Mouse (Mus musculus): Measurements from ENCODE around the gene Ggt6. TPM values are rescaled to one million over a fixed set of nuclear protein-coding genes. Genes with fewer than 3 reads are reported as not detected.

The Ggt6 gene
- total RNA-seq, 1 experiment from 2014 or later: not detected

DNA sequence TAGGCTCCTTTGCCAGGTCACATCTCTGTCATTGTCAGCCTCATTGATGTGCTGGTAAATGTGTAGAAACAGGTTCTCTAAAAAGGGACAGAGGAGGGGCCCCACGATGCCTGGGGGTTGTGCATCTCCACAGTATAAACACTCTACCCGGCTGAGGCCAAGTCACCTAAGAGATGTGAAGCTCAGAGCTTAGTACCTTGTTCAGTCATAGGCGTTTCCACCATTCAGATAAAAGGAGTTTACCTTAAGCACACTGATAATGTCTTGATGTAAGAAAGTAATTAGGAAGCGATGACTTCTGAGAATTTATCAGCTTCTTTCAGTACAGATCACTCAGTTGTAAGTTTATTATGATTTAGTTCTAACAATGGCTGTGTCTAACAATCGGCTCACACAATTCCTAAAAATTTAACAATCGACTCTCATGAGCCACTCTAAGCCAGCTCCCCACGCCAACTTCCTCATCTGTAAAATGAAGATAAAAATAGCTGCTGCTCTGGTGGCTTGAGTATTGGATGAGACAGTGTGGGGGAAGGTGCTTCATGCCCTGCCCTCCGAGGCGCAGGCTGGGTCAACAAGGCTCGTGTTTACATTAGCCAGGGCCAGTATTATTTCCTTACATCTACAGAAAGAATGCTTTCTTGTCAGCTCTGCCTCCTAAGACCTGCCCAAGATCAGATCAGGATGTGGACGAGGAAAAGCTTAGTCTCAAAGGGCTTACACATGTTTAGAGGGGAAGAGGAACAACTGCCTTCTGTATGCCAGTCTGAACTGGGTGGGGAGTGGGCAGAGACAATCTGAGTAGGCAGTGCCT is 31.6 kb downstream of the Ggt6 start:
- peak; percentile 39; the same call in 1 of the 2 replicates for ATAC-seq (ENCODE audit: extremely low read depth, insufficient number of reproducible peaks, low FRiP score, poor library complexity, severe bottlenecking)

DNA sequence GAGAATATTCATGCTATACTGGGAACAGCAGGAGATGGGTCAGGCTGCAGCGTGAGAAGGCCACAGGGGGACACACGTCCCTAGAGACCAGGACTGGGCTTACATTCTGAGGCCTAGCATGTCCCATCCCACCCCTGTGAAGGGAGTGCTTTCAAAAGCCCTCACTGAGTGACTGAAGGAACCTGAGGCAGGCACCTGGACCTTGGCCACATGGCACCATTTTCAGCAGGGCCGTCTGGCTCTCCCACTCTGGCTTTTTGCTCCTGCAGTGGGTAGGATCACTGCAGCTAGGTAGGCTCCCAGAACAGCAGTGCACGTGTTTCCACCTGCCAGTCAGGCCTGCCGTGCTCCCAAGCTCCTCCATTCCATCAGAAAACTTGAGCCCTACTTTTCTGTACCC is 33.2 kb downstream of the Ggt6 start:
- no peak for ATAC-seq (ENCODE audit: extremely low read depth, insufficient number of reproducible peaks, low FRiP score, poor library complexity, severe bottlenecking)

GRCm38 (mm10) chr11:72469217-72469616 is 33.9 kb downstream of the Ggt6 start:
- no peak for ATAC-seq (ENCODE audit: extremely low read depth, insufficient number of reproducible peaks, low FRiP score, poor library complexity, severe bottlenecking)

- ATAC-seq (ENCODE audit: extremely low read depth, insufficient number of reproducible peaks, low FRiP score, poor library complexity, severe bottlenecking): no peak
Observed at GRCm38 (mm10) chr11:72470004-72470403, 34.7 kb downstream of the Ggt6 start.

GRCm38 (mm10) chr11:72471381-72471780 is 36.1 kb downstream of the Ggt6 start:
- ATAC-seq (ENCODE audit: extremely low read depth, insufficient number of reproducible peaks, low FRiP score, poor library complexity, severe bottlenecking): no peak

GRCm38 (mm10) chr11:72473540-72473939 is 38.2 kb downstream of the Ggt6 start:
- no peak for ATAC-seq (ENCODE audit: extremely low read depth, insufficient number of reproducible peaks, low FRiP score, poor library complexity, severe bottlenecking)

GRCm38 (mm10) chr11:72474926-72475325 is 39.6 kb downstream of the Ggt6 start:
- ATAC-seq (ENCODE audit: extremely low read depth, insufficient number of reproducible peaks, low FRiP score, poor library complexity, severe bottlenecking): no peak

DNA sequence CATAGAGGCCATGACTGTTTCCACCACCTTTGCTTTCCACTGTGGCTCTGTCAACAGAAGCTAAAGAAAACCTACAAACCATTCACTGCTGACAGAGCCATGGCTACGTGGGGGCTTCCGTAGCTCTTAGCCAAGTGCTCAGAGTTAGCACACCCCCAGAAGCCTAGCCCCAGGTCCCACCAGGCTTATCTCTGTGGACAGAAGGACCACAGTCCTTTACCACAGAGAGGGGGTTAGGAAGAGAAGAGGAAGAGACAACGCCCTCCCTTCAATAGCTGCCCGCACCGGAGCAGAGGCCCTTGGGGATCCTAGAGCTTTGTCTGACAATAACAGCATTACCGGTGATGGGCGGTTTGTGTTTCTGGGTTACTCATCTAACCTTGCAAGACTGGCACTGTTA is 40.1 kb downstream of the Ggt6 start:
- ATAC-seq (ENCODE audit: extremely low read depth, insufficient number of reproducible peaks, low FRiP score, poor library complexity, severe bottlenecking): no peak

GRCm38 (mm10) chr11:72476074-72476625 is 40.8 kb downstream of the Ggt6 start:
- ATAC-seq (ENCODE audit: extremely low read depth, insufficient number of reproducible peaks, low FRiP score, poor library complexity, severe bottlenecking): no peak

DNA sequence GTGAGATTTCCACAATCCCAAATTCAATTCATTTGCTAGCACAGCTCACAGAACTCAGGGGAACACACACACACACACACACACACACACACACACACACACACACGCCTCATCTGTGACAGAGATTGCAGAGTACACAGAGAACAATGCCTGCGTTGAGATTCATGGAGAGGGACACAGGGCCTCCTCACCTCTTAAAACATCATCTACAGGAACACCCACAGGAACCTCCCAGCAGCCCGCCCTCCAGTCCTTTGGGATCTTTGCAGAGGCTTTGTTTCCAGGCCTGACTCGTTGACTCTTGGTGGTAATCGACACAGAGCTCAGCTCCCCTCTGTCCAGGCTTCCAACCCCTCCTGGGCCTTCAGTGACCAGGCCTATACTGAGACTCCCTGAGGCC is 41.9 kb downstream of the Ggt6 start:
- no peak for ATAC-seq (ENCODE audit: extremely low read depth, insufficient number of reproducible peaks, low FRiP score, poor library complexity, severe bottlenecking)

DNA sequence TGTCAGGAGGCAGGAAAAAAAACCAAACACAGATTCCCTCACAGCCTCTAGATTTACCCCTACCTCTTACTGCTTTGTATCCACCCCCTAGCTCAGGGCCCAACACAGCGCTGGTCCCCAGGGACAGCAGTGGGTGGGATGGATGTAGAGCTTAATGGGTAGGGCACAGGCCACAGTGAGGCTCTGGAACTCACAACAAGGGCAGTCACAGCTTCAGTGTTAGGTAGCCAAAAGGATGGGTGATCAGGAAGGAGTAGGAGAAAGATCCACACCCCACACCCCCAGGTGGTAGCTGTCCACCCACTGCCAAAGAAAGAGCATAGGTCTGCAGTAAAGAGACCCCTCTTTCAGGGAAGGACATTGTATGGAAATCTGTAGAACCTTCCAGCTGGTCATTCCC is 42.3 kb downstream of the Ggt6 start:
- ATAC-seq (ENCODE audit: extremely low read depth, insufficient number of reproducible peaks, low FRiP score, poor library complexity, severe bottlenecking): no peak

GRCm38 (mm10) chr11:72478228-72478627 is 42.9 kb downstream of the Ggt6 start:
- ATAC-seq (ENCODE audit: extremely low read depth, insufficient number of reproducible peaks, low FRiP score, poor library complexity, severe bottlenecking): no peak

DNA sequence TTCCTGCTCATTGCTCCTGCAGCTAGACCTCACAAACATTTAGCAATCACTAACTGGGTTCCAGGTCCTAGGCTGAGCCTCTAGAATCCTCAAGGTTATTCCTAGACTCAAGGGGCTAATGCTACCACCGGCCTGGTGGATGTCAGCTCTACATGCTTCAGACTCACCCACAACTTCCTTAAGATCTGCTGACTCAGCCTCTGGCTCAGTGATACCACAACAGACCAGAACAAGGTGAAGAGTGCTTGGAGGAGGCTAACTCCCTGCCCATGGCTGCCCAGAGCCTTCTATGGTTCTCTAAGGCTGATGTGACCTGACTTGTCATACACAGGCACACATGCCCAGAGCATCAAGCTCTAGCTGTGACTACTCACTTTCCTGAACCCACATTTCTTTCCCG is 44.2 kb downstream of the Ggt6 start:
- no peak for ATAC-seq (ENCODE audit: extremely low read depth, insufficient number of reproducible peaks, low FRiP score, poor library complexity, severe bottlenecking)

- no peak for ATAC-seq (ENCODE audit: extremely low read depth, insufficient number of reproducible peaks, low FRiP score, poor library complexity, severe bottlenecking)
Observed at GRCm38 (mm10) chr11:72481313-72481712, 46.0 kb downstream of the Ggt6 start.

DNA sequence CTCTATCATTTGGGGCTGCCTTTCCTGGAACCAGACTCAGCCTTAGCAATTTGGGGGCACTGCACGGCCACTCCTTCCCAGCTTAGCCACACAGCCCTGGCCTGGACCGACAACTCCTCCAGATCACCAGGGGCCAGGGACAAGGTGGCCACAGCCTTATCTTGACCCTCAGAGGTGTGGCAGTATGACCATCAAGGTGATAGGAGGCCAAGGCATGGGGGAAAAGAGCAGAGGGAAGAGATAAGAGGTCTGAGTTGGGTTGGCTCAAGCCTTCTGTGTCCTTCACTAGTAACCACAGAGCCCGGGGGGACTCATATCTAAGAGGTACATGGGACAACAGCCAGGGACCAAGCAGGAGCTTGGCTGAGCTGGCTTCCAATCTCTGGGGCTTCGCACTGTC is 46.6 kb downstream of the Ggt6 start:
- no peak for ATAC-seq (ENCODE audit: extremely low read depth, insufficient number of reproducible peaks, low FRiP score, poor library complexity, severe bottlenecking)

DNA sequence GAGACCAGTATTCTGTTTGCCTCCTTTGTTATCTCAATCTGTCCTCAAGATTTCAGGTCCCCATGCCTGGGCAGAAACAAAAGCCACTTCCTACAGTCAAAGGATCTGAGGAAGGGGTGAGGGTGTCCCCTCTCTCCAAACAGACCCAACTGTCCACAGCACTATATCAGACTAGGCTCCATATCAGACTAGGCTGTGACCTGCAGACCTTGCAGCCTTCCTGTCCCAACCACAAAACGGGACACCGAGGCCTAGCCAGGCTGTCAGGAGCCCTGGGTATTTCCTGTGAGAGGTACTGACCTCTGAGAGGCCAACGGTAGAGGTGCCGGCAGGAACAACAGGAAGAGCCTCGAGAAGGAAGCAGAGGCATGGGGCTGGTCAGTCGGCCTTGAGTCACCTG is 49.2 kb downstream of the Ggt6 start:
- ATAC-seq (ENCODE audit: extremely low read depth, insufficient number of reproducible peaks, low FRiP score, poor library complexity, severe bottlenecking): no peak

DNA sequence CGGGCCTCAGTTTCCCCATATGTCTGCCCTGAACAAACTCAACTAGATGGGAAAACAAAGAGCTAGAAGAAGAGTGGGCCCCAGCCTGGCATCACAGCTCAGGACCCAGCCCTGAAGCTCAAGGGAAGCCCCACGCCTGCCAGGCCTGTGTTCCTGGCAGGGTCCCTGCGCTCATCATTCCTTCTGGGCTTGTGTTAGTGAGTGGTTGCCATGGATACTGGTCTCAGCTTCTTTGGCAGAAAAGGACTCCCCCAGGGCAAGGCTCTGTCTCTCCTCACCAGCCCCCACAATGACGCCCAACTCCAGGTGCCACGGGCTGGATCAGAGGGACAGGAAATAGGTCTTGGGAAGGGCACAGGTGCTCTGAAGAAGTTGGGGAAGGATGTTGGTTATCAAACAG is 49.8 kb downstream of the Ggt6 start:
- no peak for ATAC-seq (ENCODE audit: extremely low read depth, insufficient number of reproducible peaks, low FRiP score, poor library complexity, severe bottlenecking)

DNA sequence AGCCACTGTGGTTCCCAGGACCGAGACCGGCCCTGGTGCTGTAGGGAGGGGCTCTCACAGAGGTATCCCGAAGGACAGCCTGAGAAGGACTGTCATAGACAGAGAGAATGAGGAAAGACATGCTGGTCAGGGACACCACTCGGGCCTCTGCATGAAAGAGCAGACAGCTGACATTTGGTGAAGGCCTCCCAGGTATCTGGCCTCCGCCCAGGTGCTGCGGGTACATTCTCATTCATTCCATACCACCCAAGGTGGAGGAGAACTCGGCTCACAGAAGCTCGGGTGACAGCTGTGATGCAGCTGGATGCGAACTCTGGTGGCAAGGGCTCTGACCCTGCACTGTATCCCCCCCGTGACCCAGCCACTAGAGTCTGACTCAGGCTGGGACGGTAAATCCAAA is 50.6 kb downstream of the Ggt6 start:
- ATAC-seq (ENCODE audit: extremely low read depth, insufficient number of reproducible peaks, low FRiP score, poor library complexity, severe bottlenecking): no peak

GRCm38 (mm10) chr11:72487171-72487570 is 51.8 kb downstream of the Ggt6 start:
- ATAC-seq (ENCODE audit: extremely low read depth, insufficient number of reproducible peaks, low FRiP score, poor library complexity, severe bottlenecking): no peak

DNA sequence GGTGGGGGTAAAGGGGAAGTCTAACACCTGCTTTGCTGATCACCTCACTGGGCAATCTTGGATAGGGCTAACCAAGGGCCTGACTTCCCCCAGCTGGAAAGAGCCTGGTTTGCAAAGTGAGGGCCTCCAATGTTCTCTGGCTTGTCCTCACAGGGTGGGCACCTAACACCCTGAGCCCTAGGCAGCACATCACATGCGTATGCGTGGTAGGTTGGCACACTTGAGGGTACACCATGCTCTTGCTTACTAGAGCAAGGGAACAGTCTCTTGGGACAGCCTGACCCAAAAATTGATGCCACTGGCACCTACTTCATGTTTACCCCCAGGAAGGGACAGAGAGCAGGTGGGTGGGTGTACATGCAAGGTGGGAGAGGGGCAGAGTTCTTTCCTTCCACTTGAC is 52.4 kb downstream of the Ggt6 start:
- no peak for ATAC-seq (ENCODE audit: extremely low read depth, insufficient number of reproducible peaks, low FRiP score, poor library complexity, severe bottlenecking)

Measured in neutrophil, adult 5-6 weeks (primary cell).